Mouse (Mus musculus): ENCODE data around the gene Defa23.
"Not testable (repeated sequence)": the region's sequence is repeated elsewhere in the genome, so short reads cannot be mapped to it uniquely, and the experiment has no call there.

Gene Defa23

GRCm38 (mm10) chr8:21054747-21055146 is at the start of gene Defa23:
Gene Defa23 (plus strand): TSS chr8:21055047.
- not testable (repeated sequence) for DNase-seq (ENCODE audit: inconsistent ontology term)

DNA sequence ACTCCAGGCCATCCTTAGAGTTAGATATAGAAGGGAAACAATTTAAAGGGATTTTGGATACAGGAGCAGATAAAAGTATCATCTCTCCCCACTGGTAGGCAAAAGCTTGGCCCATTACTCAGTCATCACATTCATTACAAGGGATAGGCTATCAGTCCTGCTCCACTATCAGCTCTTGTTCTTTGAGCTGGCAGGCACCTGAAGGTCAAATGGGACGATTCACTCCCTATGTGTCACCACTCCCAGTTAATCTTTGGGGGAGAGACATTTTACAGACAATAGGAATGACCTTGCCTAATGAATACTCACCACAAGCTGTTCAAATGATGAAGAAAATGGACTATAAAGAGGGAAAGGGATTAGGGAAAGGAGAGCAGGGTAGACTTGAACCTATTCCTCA is 48.0 kb upstream of the Defa23 start:
- DNase-seq (ENCODE audit: inconsistent ontology term) = no peak

GRCm38 (mm10) chr8:21008578-21008977 is 46.3 kb upstream of the Defa23 start:
- DNase-seq (ENCODE audit: inconsistent ontology term) = not testable (repeated sequence)

GRCm38 (mm10) chr8:21010548-21010947 is 44.3 kb upstream of the Defa23 start:
- not testable (repeated sequence) for DNase-seq (ENCODE audit: inconsistent ontology term)

- not testable (repeated sequence) for DNase-seq (ENCODE audit: inconsistent ontology term)
Observed at GRCm38 (mm10) chr8:21025245-21025644, 29.6 kb upstream of the Defa23 start, which contains the start of gene Defa21. Gene Defa21 (plus strand): TSS chr8:21025545.

- DNase-seq (ENCODE audit: inconsistent ontology term) = not testable (repeated sequence)
Observed at GRCm38 (mm10) chr8:21064738-21065137, 9.9 kb downstream of the Defa23 start, which contains the start of gene Defa35. Gene Defa35 (plus strand): TSS chr8:21065038.

- DNase-seq (ENCODE audit: inconsistent ontology term) = not testable (repeated sequence)
Observed at GRCm38 (mm10) chr8:21084142-21084541, 29.3 kb downstream of the Defa23 start, which contains the start of gene Defa25. Gene Defa25 (plus strand): TSS chr8:21084442.

DNA sequence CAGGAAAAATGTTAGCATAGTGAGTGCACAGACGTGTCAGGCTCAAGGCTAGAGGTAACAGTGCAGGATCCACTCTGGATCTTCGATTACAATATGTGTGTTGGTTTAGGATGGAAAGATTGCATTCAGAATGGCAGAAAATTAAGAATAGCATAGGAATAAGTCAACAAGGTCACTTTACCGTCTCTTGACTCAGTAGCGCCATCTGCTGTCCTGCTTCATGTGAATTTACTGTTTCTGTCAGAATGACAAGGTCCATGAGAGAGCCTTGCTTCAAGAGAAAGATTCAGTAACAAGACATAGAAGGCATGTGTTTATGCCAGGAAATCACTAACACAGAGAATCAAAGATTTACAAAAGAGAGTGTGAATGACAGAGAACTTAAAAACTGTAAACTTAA is 38.3 kb downstream of the Defa23 start:
- DNase-seq (ENCODE audit: inconsistent ontology term) = no peak

GRCm38 (mm10) chr8:21095950-21096349 is 41.1 kb downstream of the Defa23 start, which contains the start of gene Gm14851:
Gene Gm14851 (minus strand): TSS chr8:21096050.
- DNase-seq (ENCODE audit: inconsistent ontology term) = not testable (repeated sequence)

Measured in Muller cell, postnatal 12 days (primary cell).